Mouse (Mus musculus) forebrain, embryonic 14.5 days (tissue): ENCODE results near the gene Rps18. TPM values are rescaled to one million over a fixed set of nuclear protein-coding genes. Genes with fewer than 3 reads are reported as not detected.

Experiments
- ATAC-seq: fragments of 200-750 bp; cut with Nextera tagmentation; 2 replicates; pipeline ENCODE4 v1.8.0; 2017; ENCODE audit warnings: mild to moderate bottlenecking, moderate library complexity
- DNase-seq: peaks from one replicate; pipeline ENCODE4 v3.0.0-alpha.2; 2015; ENCODE audit warnings: low spot score
- H3K27ac ChIP-seq: fragments of 300-500 bp; sonication (generic); 2 replicates; pipeline ENCODE4 v1.5.1; 2014; ENCODE audit warnings: low read depth, mild to moderate bottlenecking, control low read depth, low read length, moderate library complexity
- H3K27me3 ChIP-seq: fragments of 300-500 bp; sonication (generic); replicated peaks from 2 replicates; pipeline ENCODE4 v1.6.1; 2014; ENCODE audit warnings: low read length, control low read depth, mixed read lengths; ENCODE audit not compliant: control insufficient read depth, insufficient read depth
- H3K36me3 ChIP-seq: fragments of 300-500 bp; sonication (generic); 2 replicates; pipeline ENCODE4 v1.6.1; 2014; ENCODE audit warnings: low read length, control low read depth; ENCODE audit not compliant: control insufficient read depth, insufficient read depth
- H3K4me1 ChIP-seq: fragments of 300-500 bp; sonication (generic); 2 replicates; pipeline ENCODE4 v1.6.1; 2014; ENCODE audit warnings: antibody characterized with exemption, low read length, control low read depth; ENCODE audit not compliant: control insufficient read depth, insufficient read depth
- H3K4me2 ChIP-seq: fragments of 300-500 bp; sonication (generic); 2 replicates; pipeline ENCODE4 v1.6.1; 2014; ENCODE audit warnings: mild to moderate bottlenecking, control low read depth, low read length
- H3K4me3 ChIP-seq: fragments of 300-500 bp; sonication (generic); 2 replicates; pipeline ENCODE4 v1.5.1; 2014; ENCODE audit warnings: low read depth, low read length, control low read depth
- H3K9ac ChIP-seq: fragments of 300-500 bp; sonication (generic); 2 replicates; pipeline ENCODE4 v1.6.1; 2014; ENCODE audit warnings: mild to moderate bottlenecking, low read length, control low read depth, moderate library complexity
- H3K9me3 ChIP-seq: fragments of 300-500 bp; sonication (generic); replicated peaks from 2 replicates; pipeline ENCODE4 v1.6.1; 2016; ENCODE audit warnings: low read length, control low read depth, mixed read lengths; ENCODE audit not compliant: control insufficient read depth
- WGBS: fragments of 180-500 bp; shearing (Covaris S2); extraction: QIAGEN DNeasy Blood & Tissue Kit; methylation state at CpG from one replicate; pipeline ENCODE4 v1.1.7; 2014; 5-methylcytosine and 5-hydroxymethylcytosine counted together
- polyA plus RNA-seq: library from polyadenylated mRNA; unstranded; fragments of >200 nt; fragmentation: Nextera tagmentation; extraction: Ambion mirVana; gene quantifications from 2 replicates; pipeline ENCODE4 v1.2.1, GENCODE M21; 2014

The Rps18 gene
- polyA plus RNA-seq, 1 experiment from 2014 or later = 1,419 TPM

DNA sequence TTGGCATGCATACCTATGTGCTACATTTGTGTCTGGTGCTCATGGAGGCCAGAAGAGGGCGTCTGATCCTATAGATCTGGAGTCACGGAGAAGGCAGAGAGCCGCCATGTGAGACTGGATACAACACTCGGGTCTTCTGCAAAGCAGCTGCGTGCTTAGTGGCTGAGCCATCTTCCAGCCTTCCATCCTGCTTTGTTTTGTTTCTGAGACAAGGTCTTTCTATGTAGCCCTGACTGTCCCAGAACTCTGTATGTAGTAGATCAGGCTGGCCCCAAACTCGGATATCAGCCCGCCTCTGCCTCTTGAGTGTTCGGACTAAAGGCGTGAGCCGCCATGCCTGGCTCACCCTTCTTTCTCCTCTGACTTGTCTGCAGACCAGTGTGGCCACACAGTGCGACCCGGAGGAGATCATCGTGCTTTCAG, 40.8 kb downstream of the Rps18 start:
- Histone ChIP-seq H3K4me1 (peaks cover 24% of the 10 kb centered on the region), H3K27ac (no peak overlapping the region), H3K36me3 (peaks cover 41% of the 10 kb centered on the region), H3K4me3 (peak overlapping the region; percentile 55; the same call in 1 of the 2 replicates), H3K4me2 (peak overlapping the region; percentile 63), H3K9ac (no peak overlapping the region), H3K27me3 (no peaks in the 10 kb centered on the region), H3K9me3 (no peaks in the 10 kb centered on the region)
- DNase-seq (no peak), ATAC-seq (no peak)
- 66% methylated on average over 13 of the region's 13 CpGs for WGBS

DNA sequence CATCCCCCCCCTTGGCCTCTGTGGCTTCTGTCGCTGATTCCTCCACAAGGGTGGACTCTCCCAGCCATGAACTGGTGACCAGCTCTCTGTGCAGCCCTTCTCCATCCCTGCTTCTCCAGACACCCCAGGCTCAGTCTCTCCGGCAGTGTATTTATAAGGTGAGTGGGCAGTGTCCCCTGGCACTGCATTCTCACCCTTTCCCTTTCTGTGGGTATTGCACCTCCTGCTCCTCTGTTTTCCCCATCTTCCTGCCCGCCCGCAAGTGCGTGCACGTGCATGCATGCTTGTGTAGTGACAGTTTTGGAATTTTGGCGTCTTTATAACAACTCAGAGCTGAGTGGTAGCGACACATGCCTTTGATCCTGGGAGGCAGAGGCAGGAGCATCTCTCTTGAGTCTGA, 41.9 kb downstream of the Rps18 start:
- no peaks in the 10 kb centered on the region for H3K9me3 ChIP-seq
- H3K4me1 ChIP-seq = peaks cover 14% of the 10 kb centered on the region

DNA sequence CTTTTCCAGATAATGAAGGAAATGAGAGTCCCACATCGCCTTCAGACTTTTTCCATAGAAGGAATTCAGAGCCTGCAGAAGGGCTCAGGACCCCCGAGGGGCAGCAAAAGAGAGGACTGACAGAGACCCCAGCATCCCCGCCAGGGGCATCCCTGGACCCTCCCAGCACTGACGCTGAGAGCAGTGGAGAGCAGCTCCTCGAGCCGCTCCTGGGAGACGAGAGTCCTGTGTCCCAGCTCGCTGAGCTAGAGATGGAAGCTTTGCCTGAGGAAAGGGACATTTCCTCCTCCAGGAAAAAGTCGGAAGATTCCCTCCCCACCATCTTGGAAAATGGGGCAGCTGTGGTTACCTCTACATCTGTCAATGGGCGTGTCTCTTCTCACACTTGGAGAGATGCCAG, 42.5 kb downstream of the Rps18 start:
- peaks cover 13% of the 10 kb centered on the region for H3K4me1 ChIP-seq
- DNase-seq (no peak), ATAC-seq (no peak)
- no peak overlapping the region for H3K27ac ChIP-seq
- H3K4me3 ChIP-seq = no peak overlapping the region
- H3K9ac ChIP-seq = no peak overlapping the region
- 88% methylated on average over 10 of the region's 10 CpGs for WGBS
- no peaks in the 10 kb centered on the region for H3K27me3 ChIP-seq
- H3K4me2 ChIP-seq = no peak overlapping the region
- H3K36me3 ChIP-seq = peaks cover 41% of the 10 kb centered on the region
- H3K9me3 ChIP-seq = no peaks in the 10 kb centered on the region

More for the DNA sequence above, 41.9 kb downstream of the Rps18 start:
- Histone ChIP-seq H3K27ac (no peak overlapping the region), H3K4me3 (no peak overlapping the region), H3K36me3 (peaks cover 41% of the 10 kb centered on the region), H3K27me3 (no peaks in the 10 kb centered on the region), H3K4me2 (no peak overlapping the region), H3K9ac (no peak overlapping the region)
- DNase-seq (no peak), ATAC-seq (no peak)
- 97% methylated on average over 8 of the region's 8 CpGs for WGBS

DNA sequence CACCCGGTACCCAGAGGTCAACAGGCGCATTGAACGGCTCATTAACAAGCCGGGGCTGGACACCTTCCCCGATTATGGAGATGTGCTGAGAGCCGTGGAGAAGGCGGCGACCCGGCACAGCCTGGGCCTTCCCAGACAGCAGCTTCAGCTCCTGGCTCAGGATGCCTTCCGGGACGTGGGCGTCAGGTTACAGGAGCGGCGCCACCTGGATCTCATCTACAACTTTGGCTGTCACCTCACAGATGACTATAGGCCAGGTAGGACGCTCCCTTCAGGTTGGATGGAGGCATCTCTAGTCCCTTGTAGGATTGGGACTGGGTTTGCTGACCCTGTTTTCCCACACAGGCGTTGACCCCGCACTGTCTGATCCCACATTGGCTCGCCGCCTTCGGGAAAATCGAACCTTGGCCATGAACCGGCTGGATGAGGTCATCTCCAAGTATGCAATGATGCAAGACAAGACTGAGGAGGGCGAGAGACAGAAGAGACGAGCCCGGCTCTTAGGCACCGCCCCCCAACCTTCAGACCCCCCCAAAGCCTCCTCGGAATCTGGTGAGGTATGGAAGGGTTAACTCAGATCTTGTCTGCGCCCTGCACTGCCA, 43.9 kb downstream of the Rps18 start:
- 94% methylated on average over 28 of the region's 28 CpGs for WGBS
- Histone ChIP-seq H3K4me2 (no peak overlapping the region), H3K9me3 (no peaks in the 10 kb centered on the region), H3K27me3 (no peaks in the 10 kb centered on the region), H3K4me3 (no peak overlapping the region), H3K36me3 (peaks cover 41% of the 10 kb centered on the region), H3K4me1 (peaks cover 16% of the 10 kb centered on the region), H3K9ac (no peak overlapping the region), H3K27ac (no peak overlapping the region)
- no peak for DNase-seq
- no peak for ATAC-seq

DNA sequence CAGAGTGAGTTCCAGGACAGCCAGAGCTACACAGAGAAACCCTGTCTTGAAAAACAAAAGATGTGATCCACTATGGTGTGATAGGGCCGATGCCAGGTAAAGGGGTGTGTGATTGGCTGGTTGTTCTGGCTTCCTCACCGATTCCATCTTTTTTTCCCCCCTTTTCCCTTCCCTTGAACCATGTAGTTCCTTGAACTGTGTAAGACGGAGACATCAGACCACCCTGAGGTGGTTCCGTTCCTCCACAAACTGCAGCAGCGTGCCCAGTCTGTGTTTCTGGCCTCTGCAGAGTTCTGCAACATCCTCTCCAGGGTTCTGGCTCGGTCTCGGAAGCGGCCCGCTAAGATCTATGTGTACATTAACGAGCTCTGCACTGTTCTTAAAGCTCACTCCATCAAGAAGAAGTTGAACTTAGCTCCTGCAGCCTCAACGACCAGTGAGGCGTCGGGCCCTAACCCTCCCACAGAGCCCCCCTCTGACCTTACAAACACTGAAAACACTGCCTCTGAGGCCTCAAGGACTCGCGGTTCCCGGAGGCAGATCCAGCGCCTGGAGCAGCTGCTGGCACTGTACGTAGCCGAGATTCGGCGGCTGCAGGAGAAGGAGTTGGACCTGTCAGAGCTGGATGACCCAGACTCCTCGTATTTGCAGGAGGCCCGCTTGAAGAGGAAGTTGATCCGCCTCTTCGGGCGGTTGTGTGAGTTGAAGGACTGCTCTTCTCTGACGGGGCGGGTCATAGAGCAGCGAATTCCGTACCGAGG, 44.6 kb downstream of the Rps18 start:
- Histone ChIP-seq H3K4me3 (no peak overlapping the region), H3K9ac (no peak overlapping the region), H3K27me3 (no peaks in the 10 kb centered on the region), H3K36me3 (peaks cover 41% of the 10 kb centered on the region), H3K27ac (no peak overlapping the region), H3K4me2 (no peak overlapping the region), H3K9me3 (no peaks in the 10 kb centered on the region), H3K4me1 (peaks cover 11% of the 10 kb centered on the region)
- WGBS = 90% methylated on average over 31 of the region's 31 CpGs
- DNase-seq (no peak), ATAC-seq (no peak)

DNA sequence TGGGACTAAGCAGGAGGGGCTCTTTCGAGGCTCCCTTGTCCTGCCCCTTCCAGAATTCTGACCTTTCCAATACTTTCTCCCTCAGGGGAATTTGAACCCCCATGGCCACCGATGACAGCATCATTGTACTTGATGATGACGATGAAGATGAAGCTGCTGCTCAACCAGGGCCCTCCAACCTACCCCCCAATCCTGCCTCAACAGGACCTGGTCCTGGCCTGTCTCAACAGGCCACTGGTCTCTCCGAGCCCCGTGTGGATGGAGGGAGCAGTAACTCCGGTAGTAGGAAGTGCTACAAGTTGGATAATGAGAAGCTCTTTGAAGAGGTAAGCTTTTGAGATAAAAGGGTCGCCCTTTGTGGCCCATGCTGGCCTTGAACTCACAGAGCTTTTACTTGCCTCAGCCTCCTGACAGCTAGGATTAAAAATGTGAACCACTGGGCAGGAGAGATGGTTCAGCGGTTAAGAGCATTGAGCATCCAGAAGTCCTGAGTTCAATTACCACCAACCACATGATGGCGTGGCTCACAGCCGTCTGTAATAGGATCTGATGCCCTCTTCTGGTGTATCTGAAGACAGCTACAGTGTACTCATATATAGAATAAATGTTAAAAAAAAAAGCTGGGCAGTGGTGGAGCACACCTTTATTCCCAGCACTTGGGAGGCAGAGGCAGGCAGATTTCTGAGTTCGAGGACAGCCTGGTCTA, 45.3 kb downstream of the Rps18 start:
- 51% methylated on average over 11 of the region's 11 CpGs for WGBS
- Histone ChIP-seq H3K9me3 (no peaks in the 10 kb centered on the region), H3K27me3 (no peaks in the 10 kb centered on the region), H3K9ac (peak overlapping the region; percentile 90), H3K4me1 (peaks cover 11% of the 10 kb centered on the region), H3K36me3 (peaks cover 41% of the 10 kb centered on the region), H3K27ac (no peak overlapping the region), H3K4me3 (peak overlapping the region; percentile 94), H3K4me2 (peak overlapping the region; percentile 93)
- DNase-seq = no peak
- no peak for ATAC-seq

DNA sequence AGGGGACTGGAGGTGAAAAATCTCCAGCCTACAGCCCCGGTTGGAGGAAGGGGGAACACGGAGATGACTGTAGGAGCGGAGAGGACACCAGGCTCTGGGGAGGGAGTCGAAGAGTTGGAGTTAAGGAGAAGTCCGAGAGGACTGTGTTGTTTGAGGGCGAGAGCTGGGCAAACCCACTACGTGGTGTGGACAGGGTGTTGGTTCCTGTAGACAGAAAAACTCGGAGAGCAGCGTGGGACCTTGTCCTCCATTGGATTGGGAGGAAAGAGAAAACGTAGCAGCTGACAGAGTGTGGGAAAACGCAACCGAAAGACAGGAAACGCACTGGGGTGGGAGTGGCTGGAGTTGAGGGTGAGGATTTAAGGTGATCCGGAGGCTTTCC, 45.9 kb downstream of the Rps18 start:
- H3K4me1 ChIP-seq = peaks cover 11% of the 10 kb centered on the region
- H3K9me3 ChIP-seq = no peaks in the 10 kb centered on the region
- WGBS = under 1% methylated on average over 14 of the region's 14 CpGs
- ATAC-seq (no peak), DNase-seq (no peak)
- H3K4me3 ChIP-seq = peak overlapping the region; percentile 94
- H3K36me3 ChIP-seq = peaks cover 37% of the 10 kb centered on the region
- H3K27ac ChIP-seq = peak overlapping the region; percentile 77
- H3K27me3 ChIP-seq = no peaks in the 10 kb centered on the region
- H3K9ac ChIP-seq = peak overlapping the region; percentile 90
- peak overlapping the region; percentile 93 for H3K4me2 ChIP-seq

DNA sequence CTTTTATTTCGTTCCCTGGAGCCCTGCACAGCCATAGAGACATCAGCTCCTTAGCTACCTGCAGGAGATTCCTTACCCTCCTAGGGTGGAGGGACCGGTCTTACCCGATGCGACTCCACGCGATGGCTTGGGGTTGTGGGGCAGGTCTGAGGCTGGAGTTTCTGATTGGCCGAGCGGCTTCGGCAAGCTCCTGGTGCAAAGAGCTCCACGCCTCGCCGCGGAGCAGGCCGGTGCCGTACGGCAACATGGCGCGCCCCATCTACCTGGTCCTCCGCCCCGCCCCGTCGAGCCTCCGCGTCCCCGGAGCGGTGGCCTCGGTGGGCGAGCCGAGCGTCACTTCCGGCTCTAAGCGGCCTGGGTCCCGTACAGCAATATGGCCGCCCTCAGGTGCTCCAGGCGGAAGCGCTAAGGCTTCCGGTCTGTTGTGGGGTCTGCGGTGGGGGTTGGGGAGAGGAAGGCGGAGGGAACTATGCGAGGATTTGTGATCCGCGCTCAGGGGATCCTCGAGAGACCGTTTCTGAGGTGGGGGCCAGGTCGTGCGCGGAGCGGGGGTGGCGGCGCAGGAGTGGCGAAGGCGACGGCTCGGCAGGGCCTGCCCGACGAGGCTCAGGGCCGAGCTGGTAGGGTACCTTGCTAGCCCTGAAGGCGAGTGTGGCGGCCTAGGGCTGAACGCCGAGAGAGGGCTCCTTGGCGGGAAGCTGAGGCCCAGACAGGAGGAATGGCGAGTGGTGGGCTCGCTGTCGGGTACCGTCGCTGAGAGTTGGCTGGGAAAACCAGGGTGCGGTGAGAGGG, 46.5 kb downstream of the Rps18 start, which contains the start of gene Daxx:
Daxx (plus strand) TSS at position 338 of the 792 bp plus-strand sequence.
- H3K9me3 ChIP-seq = no peaks in the 10 kb centered on the region
- H3K4me2 ChIP-seq = peak within 1 kb of the TSS; percentile 93
- peak within 1 kb of the TSS; percentile 94 for H3K4me3 ChIP-seq
- DNase-seq = peak; percentile 99
- peaks cover 31% of the 10 kb centered on the region for H3K36me3 ChIP-seq
- H3K9ac ChIP-seq = peak within 1 kb of the TSS; percentile 90
- 1% methylated on average over 68 of the region's 68 CpGs for WGBS
- H3K27me3 ChIP-seq = no peaks in the 10 kb centered on the region
- ATAC-seq = peak; percentile 97
- peak within 1 kb of the TSS; percentile 86 for H3K27ac ChIP-seq
- peaks cover 11% of the 10 kb centered on the region for H3K4me1 ChIP-seq
